Comparison of ENCODE assay signal across 16 mouse cellular contexts in the genomic region with DNA sequence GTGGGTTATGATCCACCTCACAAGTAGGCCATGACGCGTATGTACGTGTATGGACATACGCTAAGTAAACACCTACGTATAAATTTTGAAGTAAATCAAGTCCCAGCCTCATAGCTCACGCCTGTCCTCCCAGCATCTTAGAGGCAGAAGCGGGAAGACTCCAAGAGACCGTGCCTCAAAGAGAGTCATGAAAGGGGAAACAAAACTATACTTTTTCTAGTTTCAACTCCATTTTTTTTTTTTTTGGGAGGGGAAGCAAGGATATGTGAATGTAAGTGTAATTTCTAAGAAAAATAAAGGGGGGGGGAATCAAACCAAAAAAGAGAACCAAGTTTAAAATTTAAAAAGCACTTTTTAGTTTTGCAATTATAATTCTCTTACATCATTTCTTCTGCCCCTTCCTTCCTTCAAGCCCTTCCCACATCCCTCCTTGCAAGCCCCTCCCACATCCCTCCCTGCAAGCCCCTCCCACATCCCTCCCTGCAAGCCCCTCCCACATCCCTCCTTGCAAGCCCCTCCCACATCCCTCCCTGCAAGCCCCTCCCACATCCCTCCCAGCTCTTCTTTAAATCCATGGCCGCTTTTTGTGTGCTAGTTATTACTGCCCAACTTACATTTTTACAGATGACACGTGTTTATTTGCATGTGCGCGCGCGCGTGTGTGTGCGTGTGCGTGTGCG.
DNase-seq lines count a peak whose midpoint lies in the region; ATAC-seq lines count a peak whose summit lies in the region.
"Had no signal": no experiment of that assay in that cellular context is flagged by ENCODE, and none has a peak within 500 bp of the region (broad histone marks: within the 10 kb centered on the region; RNA-seq: fewer than 3 reads in every experiment).

No protein-coding gene starts in this region.

- H3K27ac ChIP-seq in embryonic facial prominence, embryonic 10.5 days (replicated peaks) = peak overlapping the region; percentile 84; the same call in 1 of the 2 replicates
- H3K27ac ChIP-seq in limb, embryonic 12.5 days = peak overlapping the region; percentile 76
- H3K27ac ChIP-seq: embryonic facial prominence, embryonic 13.5 days; kidney, embryonic 15.5 days; liver, embryonic 15.5 days had no signal

- DNase-seq in embryo, embryonic 11 days = peak; percentile 33
- no peak for DNase-seq in embryo, embryonic 10 days (ENCODE audit: low spot score)
- DNase-seq in 416B (ENCODE audit: low read depth) (peak; percentile 64), MN1 (ENCODE audit: low spot score) (no peak)
- DNase-seq in embryonic facial prominence, embryonic 10.5 days (ENCODE audit: low spot score) = peak; percentile 24
- DNase-seq in layer of hippocampus, postnatal 14 days (ENCODE audit: low spot score in 2 of 2) = no peak
- no peak for DNase-seq in left cerebral cortex, adult 9 months (ENCODE audit: low spot score in 2 of 2)
- DNase-seq: adrenal gland, adult 8-10 months; cerebellum, adult 9-10 months; gastrocnemius, postnatal 36 days; right cerebral cortex, postnatal 14 days had no signal

- no peaks in the 10 kb centered on the region for H3K27me3 ChIP-seq in embryonic facial prominence, embryonic 10.5 days (replicated peaks; ENCODE audit: low read depth, poor library complexity, severe bottlenecking)
- no peaks in the 10 kb centered on the region for H3K27me3 ChIP-seq in limb, embryonic 12.5 days
- H3K27me3 ChIP-seq: embryonic facial prominence, embryonic 13.5 days; kidney, embryonic 15.5 days; liver, embryonic 15.5 days had no signal

- H3K4me2 ChIP-seq in limb, embryonic 12.5 days = no peak overlapping the region
- H3K4me2 ChIP-seq: embryonic facial prominence, embryonic 13.5 days; kidney, embryonic 15.5 days; liver, embryonic 15.5 days had no signal

- H3K36me3 ChIP-seq in embryonic facial prominence, embryonic 10.5 days (replicated peaks) = peaks cover 37% of the 10 kb centered on the region
- peaks cover 12% of the 10 kb centered on the region for H3K36me3 ChIP-seq in limb, embryonic 12.5 days
- H3K36me3 ChIP-seq: kidney, embryonic 15.5 days; liver, embryonic 15.5 days had no signal

- no peak for ATAC-seq in limb, embryonic 12.5 days (ENCODE audit: insufficient number of reproducible peaks, insufficient read depth, low FRiP score, low TSS enrichment, low read depth)

- H3K4me3 ChIP-seq in embryonic facial prominence, embryonic 10.5 days = no peak overlapping the region
- no peak overlapping the region for H3K4me3 ChIP-seq in limb, embryonic 12.5 days (replicated peaks)
- H3K4me3 ChIP-seq: embryonic facial prominence, embryonic 13.5 days; kidney, embryonic 15.5 days; layer of hippocampus, adult 2 months; liver, embryonic 15.5 days had no signal

- peaks cover 49% of the 10 kb centered on the region for H3K4me1 ChIP-seq in embryonic facial prominence, embryonic 10.5 days
- H3K4me1 ChIP-seq in limb, embryonic 12.5 days (replicated peaks) = peaks cover 43% of the 10 kb centered on the region
- H3K4me1 ChIP-seq: liver, embryonic 15.5 days had no signal

- no peaks in the 10 kb centered on the region for H3K9me3 ChIP-seq in embryonic facial prominence, embryonic 10.5 days
- H3K9me3 ChIP-seq in limb, embryonic 12.5 days = no peaks in the 10 kb centered on the region
- H3K9me3 ChIP-seq: embryonic facial prominence, embryonic 13.5 days; kidney, embryonic 15.5 days; liver, embryonic 15.5 days had no signal

- no peak overlapping the region for H3K9ac ChIP-seq in limb, embryonic 12.5 days (replicated peaks)
- H3K9ac ChIP-seq: embryonic facial prominence, embryonic 13.5 days; kidney, embryonic 15.5 days; liver, embryonic 15.5 days had no signal

- 88% methylated on average over 18 of the region's 18 CpGs for WGBS in embryonic facial prominence, embryonic 10.5 days
- WGBS in limb, embryonic 12.5 days = 90% methylated on average over 18 of the region's 18 CpGs

Comparison
In these comparisons a context has a peak if more than half of its experiments do, and no peak if none do; other contexts are left out.
1. DNase-seq: peak in embryo, embryonic 11 days (single experiment), 416B (single experiment) and embryonic facial prominence, embryonic 10.5 days (single experiment); none in embryo, embryonic 10 days (single experiment), MN1 (single experiment), layer of hippocampus, postnatal 14 days (0 of 2) and left cerebral cortex, adult 9 months (0 of 2).